Mouse (Mus musculus) CH12F3 (cell line): ENCODE measurements around the gene Bag3.

Experiments used
- in situ Hi-C: fragments of 300-500 bp; cut with MboI; formaldehyde crosslinking; loops from 2 replicates; pipeline ENCODE4 v1.14.3; 2020; ENCODE audit warnings: low sequenced_read_pairs

Gene Bag3

DNA sequence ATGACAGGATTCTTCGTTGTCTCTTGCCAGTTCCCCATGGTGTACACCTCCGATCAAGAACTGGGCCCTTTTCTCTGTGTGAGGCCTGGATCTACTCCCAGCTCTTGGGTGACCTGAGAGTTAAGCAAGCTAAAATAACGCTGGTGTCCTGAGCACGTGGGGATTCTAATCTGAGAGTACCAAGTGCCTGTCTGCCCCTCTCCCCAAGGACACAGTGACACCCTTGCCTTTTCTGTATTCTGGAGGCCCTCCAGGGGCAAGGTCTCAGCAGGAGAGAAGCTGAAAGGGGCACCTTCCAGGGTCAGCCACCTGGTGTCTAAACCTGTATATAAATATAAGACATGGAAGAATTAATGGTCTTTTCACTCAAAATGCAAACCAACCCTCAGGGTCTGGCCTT is 14.3 kb downstream of the Bag3 start:
- in situ Hi-C loops = no loop called here

DNA sequence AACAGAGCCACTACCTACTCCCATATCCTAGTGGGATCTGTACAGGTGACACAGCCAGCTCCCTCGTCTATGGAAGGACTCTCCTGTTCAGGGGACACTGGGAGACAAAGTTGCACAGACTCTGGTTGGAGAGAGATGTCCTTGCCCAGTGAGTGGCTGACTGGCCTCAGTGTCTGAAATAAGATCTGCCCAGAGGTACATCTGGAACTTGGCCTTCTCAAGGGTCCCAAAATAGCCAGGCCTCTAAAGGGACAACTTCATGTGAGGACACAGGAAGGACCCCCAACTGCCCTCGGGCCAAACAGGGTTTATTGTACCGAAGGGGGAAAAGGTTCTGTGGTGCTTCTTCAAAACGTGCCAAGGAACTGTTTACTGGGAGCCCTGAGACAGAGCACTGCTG is 14.8 kb downstream of the Bag3 start:
- in situ Hi-C loops = no loop called here

DNA sequence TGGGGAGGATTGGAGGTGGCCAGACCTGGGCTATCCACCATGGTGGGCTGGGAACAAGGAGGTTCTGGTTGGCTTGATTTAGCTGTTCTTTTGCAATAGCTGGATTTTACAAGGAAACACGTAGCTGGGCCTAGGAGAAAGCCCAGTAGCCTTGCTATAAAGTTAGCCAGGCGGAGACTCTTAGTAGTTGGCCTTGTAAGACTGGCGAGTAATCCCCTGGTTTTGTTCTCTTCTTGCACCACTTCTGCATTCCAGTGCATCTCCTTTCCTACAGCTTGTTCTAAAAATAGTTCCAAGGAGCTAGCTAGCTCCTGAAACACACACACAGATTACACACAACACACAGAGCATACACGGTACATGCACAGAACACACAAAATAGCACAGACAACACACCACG is 15.4 kb downstream of the Bag3 start:
- in situ Hi-C loops = no loop called here

DNA sequence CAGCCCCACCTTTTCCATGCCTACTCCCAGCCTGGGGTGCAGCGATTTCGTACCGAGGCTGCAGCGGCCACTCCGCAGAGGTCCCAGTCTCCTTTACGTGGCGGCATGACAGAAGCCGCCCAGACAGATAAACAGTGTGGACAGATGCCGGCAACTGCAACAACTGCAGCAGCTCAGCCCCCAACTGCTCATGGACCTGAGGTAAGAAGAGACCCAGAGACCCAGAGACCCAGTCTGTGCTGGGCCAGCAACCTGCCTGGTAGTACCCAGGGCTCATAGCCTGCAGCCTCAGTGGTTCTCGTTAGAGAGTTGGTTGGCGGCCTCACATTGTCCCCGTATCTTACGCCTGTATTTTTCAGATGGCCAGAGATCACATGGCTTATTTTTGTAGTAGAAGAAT is 16.7 kb downstream of the Bag3 start:
- in situ Hi-C loops = no loop called here

DNA sequence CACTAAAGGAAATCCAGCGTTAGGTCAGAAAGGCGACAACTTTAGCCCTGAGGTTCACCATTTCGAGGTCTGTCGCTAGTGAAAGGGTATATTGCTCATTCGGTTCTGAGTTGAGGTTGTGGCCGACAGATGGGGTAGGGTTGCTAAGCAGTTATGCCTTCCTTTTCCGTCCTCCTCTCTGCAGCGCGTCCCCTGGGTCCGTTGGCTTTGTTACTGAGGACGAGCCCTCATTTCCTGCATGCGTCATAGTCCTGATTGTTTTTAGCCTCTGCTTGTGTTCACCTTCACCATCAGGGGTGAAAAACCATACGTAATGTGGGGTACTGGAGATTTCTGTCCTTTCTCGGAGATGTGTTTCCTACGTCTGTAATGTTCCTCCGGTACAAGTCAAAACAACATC is 17.3 kb downstream of the Bag3 start:
- in situ Hi-C loops = no loop called here

DNA sequence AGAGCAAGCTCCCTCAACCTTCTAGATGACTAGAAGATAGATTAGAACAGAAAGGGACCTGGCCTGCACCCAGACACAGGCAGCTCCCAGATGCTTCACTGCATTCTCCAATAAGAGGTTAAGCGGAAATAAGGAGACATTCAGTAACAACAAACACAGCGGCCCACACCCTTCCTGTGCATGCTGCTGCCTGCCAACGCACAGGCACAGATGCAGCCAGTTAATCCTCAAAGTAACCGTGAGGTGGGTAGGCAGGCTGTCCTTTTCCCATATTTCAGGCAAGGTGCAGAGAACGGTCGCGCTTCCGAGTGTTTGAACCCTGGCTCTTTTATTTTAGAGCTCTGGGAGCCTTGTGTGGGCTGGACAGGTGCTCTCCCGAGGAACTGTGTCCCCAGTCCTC is 17.8 kb downstream of the Bag3 start:
- in situ Hi-C loops = no loop called here

DNA sequence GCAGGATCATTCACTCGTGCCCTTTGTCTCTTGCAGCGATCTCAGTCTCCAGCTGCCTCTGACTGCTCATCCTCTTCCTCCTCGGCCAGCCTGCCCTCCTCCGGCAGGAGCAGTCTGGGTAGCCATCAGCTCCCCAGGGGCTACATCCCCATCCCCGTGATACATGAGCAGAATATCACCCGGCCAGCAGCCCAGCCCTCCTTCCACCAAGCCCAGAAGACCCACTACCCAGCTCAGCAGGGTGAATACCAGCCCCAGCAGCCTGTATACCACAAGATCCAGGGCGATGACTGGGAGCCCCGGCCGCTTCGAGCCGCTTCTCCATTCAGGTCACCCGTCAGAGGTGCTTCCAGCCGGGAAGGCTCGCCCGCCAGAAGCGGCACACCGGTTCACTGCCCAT is 18.4 kb downstream of the Bag3 start:
- in situ Hi-C loops = no loop called here

DNA sequence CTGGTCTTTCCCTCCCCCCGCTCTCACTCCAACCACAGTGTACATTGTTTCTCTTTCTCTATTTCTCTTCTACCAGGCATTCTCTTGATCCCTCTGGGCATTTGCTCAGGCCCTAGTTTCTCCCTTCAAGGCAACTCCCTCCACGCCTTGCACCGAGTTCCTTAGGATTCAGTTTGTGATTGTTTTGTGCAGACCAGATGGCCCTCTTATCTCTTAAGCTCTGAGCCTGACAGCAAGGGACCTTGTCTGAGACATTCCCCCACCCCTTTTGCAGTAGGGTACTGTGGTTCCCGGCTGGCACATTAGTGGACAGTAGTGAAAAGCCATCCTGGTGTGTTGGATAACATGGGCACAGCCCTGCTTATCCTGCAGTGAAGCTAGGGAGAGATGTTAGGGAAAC is 19.1 kb downstream of the Bag3 start:
- in situ Hi-C loops = no loop called here

GRCm38 (mm10) chr7:128543148-128543855 is 19.9 kb downstream of the Bag3 start:
- in situ Hi-C loops = no loop called here

GRCm38 (mm10) chr7:128543961-128544360 is 20.5 kb downstream of the Bag3 start:
- in situ Hi-C loops = no loop called here

DNA sequence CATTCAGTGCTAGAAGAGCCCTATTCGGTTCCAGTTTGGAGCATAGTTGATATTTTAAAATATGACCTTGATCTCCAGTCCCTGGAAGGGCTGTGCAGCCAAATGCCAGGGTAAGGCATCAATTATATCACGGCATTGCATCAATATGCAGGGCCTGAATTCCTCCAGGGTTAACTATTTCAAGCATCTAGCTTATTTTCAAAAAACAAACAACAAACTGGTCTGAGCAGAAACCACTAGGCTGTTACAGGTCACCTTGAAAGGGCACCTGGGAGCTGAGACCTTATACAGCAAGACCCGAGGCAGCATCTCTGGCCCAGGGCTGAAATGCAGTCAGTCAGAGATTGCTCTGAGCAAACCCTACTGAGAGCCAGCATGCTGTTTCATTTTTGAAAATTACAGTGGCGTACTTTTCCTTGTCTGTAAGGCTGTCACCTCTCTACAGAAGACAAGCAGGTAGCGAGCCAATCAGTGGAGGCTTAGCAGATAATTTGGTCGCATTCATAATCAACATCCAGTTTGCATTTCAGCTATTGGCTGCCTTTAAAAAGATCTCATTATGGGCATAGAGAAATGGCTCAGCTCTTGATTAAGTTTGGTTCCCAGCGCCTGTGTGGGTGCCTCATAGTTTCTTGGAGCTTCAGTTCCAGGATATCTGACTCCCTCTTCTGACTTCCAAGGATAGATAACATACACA is 21.3 kb downstream of the Bag3 start:
- in situ Hi-C loops = no loop called here

GRCm38 (mm10) chr7:128546031-128546430 is 22.6 kb downstream of the Bag3 start:
- in situ Hi-C loops = no loop called here

DNA sequence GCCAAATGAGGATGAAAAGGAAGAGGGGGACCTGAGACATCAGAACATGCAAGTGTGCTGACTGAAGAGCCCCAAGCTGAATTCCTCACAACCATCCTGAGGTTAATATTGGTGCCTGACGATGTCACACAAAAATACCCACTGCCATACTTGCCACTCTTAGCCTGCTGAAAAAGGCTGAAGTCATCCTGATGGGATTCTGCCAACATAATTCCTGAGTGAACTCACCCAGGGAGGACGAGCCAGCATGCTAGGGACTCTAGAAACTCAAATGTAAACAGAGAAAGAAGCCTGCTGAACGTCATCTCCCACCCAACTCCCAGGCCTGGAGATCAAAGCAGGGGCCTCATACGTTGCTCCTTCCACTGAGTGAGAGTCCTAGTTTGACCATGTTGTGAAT is 25.7 kb downstream of the Bag3 start:
- in situ Hi-C loops = no loop called here

DNA sequence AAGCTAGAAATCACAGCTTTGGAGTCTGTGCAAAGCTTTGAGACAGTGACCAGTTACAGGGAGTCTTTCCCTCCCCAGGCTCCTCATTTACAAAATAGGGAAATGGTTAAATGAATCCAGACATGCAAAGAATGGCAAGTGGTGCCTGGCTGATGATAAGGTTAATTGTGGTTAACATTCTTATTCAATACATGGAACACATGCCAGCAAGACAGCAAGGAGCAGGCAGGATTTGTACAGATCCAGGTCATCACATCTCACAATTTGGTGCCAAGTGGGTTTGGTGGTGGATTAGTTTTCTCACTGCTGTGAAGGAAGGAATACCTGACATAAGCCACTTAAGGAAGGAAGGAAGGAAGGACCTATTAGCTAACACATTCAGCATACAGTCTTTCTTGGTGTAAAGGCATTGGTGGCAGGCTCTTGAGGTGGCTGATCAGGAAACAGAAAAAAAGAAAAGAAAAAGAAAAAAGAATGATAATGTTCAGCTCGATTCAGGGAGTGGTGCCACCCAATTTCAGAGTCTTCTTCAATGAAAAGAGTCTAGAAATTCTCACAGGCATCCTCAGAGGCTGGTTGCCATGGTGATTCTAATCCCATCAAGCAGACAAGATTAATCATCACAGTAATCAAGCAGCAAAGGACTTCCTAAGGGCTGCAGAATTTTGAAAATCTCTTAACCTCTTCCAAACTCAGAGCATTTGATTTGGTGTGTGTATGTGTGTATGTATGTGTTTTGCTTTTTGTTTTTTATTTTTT is 27.1 kb downstream of the Bag3 start:
- in situ Hi-C loops = no loop called here

DNA sequence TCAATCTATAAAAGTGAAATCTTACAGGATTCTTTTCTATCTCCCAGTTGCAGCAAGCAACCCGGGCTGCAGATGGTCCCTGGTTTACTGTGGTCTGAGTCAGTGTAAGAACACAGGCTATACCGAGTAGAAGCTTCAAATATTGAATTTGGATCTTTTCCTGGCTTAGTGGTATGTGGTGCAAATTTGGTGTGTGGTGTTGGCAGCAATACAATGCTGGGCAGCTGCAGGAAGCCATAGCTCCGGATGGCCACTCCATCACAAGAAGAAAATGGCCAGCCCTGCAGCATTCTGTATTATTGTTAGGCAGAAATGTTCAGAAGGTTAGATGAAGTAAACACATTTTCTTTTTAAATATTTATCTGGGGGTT is 27.7 kb downstream of the Bag3 start:
- in situ Hi-C loops = no loop called here

DNA sequence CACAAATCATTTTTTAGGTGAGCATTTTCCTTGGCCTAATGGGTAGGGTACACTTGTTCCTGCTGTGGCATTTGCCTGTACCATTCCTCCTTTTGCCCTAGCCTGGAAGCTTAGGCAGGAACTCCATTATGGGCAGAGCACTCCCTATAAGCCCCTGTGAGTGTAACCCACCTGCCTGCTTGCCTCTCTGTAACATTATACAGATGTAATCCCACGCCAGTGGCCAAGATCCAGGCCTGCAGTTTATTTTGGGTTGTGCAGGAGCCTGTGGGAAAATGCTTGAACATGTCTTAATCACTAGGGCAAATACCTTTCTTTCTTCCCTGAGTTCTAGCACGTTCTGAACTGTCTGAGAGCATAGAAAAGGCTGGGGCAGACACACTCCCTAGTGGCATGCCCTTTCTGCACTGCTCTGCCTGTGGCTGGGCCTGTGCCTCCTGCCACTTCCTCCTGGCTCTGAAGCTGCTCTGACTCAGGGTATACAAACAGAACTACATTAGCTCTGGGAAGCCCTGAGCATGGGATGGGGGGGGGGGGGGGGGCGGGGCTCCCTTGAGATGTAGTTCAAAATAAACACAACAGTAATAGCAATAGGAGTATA is 29.8 kb downstream of the Bag3 start:
- in situ Hi-C loops = no loop called here

DNA sequence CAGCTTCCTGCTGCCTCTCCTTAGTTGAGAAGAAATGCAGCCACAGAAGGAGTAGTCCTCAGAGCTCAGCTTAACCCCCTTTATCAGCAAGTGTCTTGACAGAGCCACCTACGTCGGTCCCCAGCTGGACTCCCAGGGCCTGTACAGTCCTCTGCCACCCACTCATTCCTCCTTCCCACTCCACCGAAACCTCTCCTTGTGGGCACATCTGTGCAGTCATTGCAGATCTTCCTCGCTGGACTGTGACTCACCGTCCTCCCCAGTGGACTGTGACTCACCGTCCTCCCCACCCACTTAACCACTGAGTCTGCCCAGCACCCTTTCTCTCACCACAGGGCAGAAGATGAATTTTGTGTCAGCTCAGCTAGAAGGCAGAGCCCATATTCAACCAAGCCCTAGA is 31.1 kb downstream of the Bag3 start:
- in situ Hi-C loops = no loop called here

- in situ Hi-C loops = no loop called here
These were observed 31.8 kb downstream of the Bag3 start for GRCm38 (mm10) chr7:128555141-128555750.

- in situ Hi-C loops = no loop called here
These were observed 33.6 kb downstream of the Bag3 start for GRCm38 (mm10) chr7:128556923-128557430.

- in situ Hi-C loops = no loop called here
These were observed 40.0 kb downstream of the Bag3 start for GRCm38 (mm10) chr7:128563373-128563772.

GRCm38 (mm10) chr7:128566311-128566710 is 42.9 kb downstream of the Bag3 start:
- in situ Hi-C loops = no loop called here
